Mouse (Mus musculus): ENCODE measurements around the gene B4galt2.

Gene B4galt2

DNA sequence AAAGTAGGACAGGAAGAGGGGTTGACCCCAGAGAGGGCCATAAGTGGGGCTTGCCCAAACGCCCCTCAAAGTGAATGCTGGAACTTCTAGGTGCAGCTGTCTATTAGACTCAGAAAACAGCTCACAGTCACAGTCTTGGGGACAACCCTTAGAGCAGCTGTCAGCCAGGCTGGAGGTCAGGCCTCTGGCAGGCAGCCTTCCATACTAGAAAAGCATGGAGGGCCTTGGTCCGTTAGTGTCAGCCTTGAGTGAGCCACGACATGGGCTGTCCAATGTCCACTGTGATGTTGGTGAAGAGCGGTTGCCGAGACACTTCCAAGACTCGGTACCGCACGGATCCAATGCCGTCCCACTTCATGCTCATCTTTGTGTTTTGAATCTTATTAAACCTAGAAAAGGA, 9.7 kb downstream of the B4galt2 start:
- in situ Hi-C loops (cut with MboI, MseI), result no loop called here

- in situ Hi-C loops (cut with MboI, MseI), result no loop called here
These were observed 10.8 kb downstream of the B4galt2 start, which contains the start of gene Ccdc24 for GRCm38 (mm10) chr4:117872471-117872886. Gene Ccdc24, minus strand, starts transcription at chr4:117872557.

- in situ Hi-C loops (cut with MboI, MseI), result no loop called here
These were observed 11.5 kb downstream of the B4galt2 start for GRCm38 (mm10) chr4:117871787-117872186.

- in situ Hi-C loops (cut with MboI, MseI), result no loop called here
These were observed 12.8 kb downstream of the B4galt2 start for GRCm38 (mm10) chr4:117870437-117870836.

DNA sequence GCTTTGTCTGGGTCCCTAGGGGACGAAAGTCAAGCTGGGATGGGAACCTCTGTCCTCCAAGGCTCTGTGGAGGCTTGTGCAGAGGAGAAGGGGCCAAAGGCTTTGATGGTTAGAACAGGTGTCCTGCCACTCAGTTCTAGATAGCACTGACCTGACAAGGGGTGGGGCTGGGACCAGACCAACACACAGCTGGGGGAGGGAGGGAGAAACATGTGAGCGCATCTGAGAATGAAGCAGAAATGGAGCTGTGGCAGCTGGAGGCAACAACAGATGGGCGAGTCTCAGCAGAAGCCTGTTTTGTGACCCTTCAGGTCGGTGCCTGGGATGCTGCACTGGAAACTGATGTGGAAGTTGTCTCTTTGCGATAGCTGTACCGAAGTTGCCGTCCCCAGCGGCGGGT, 14.0 kb downstream of the B4galt2 start:
- in situ Hi-C loops (cut with MboI, MseI), result no loop called here

GRCm38 (mm10) chr4:117867823-117868222, 15.5 kb downstream of the B4galt2 start:
- in situ Hi-C loops (cut with MboI, MseI), result no loop called here

DNA sequence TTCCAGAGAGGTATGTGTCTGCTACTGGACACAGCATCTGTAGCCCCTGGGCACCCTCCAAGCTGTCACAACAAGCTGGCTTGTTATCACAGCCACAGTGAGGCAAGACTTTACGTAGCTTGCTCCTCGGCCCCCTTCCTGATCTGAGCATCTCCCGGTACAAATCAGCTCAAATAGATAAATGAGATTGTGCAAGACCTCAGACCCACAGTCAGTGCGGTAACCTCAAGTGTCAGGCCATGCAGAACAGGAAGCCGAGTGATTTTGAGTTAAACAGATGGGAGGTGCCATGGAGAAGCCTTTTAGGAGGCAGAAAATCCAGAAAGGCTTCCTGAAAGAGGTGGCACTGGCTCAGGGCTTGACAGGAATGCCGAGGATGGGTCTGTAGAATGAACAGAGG, 16.3 kb downstream of the B4galt2 start:
- in situ Hi-C loops (cut with MboI, MseI), result no loop called here

DNA sequence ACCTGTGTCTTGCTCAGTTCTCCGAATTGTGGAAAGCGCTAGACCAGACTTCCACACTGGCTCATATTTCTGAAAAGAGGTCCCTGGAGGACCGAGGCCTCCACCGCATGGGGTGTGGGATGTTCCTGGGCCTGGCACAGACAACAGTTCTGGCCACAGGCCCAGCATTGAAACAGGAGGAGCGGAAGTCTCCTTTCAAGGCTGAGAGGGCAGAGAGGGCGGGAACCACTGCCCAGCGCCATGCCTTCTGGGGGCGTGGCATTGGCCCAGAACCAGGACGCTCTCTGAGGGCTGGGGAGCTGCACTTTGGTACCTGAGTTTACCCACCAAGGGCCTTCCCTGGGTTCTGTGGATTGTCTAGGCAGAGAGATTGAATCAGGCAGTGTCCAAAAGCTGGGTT, 17.2 kb downstream of the B4galt2 start:
- in situ Hi-C loops (cut with MboI, MseI), result no loop called here

- in situ Hi-C loops (cut with MboI, MseI), result loop anchor here (5.0 kb wide), 1 partner anchor 151 kb away; no protein-coding TSS in a partner anchor
These were observed 20.5 kb downstream of the B4galt2 start for GRCm38 (mm10) chr4:117862823-117863222.

DNA sequence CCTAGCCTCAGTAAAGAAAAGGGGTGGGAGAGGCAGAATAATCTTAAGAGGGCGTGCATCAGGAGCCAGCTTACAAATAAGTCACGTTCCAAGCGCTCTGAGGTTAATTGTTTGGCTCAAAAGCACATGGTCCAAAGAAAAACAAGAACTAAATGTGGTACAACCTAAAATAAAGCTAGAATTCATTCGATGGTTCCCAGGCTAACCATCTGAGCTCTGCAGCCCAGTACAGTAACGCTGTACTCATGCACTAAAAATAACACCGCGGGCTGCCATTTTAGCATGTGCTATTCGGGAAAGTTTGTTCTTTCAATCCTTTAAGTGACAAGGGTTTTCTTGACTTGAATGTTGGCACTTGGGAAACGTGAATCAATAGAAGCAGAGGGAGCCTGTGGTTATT, 22.7 kb downstream of the B4galt2 start:
- in situ Hi-C loops (cut with MboI, MseI), result loop anchor here (5.0 kb wide), 1 partner anchor 148 kb away; no protein-coding TSS in a partner anchor

DNA sequence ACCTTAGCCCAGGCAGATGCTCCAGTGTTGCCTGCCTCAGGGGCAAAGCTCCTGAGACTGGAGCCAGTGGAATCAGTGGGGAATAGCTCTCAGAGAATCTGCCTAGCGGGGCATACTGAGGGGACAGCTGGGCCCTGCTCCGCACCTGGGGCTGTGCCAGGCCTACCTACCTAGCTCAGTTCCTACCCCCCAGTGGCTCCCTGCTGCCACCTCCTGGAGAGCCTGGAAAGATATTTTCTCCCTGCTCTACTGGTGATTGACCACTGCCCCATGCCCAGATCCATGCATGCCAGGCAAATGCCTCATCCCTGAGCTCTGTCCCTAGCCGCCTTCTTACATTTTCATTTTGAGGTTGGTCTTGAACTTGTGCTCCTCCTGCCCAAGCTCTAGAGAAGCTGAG, 24.5 kb downstream of the B4galt2 start:
- in situ Hi-C loops (cut with MboI, MseI), result no loop called here

GRCm38 (mm10) chr4:117855146-117855545, 28.1 kb downstream of the B4galt2 start:
- in situ Hi-C loops (cut with MboI, MseI), result no loop called here

DNA sequence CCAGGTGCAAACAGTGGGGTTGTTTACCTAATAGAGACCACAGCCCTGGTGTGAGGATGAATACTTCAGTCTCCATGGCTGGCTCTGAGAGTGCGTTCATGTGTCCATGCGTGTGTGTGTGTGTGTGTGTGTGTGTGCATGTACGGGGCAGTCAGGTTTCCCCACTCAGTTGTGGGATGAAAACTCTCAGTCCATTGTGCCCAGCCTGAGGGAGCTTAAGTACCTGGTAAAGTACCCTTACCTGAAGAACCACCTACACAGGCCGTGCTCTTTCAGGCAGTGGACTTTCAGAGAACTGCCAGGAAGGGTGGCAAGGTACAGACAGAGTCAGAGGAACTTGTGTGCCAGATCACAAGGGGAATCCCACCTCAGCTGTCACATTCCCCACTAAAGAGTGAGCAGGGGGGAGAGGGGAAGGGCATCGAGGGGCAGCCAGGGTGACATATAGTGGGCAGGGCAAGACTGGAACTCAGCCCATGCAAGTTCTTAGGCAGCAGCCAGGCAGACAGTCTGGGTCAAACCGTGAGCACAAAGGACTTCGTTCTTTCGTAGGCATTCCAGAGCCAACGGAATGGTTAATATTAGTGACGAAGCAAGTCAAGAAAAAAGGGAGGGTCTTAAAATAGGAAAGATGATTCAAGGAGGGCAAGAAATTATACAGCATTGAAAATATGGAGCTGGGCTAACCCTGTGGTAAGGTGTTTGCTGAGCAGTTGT, 31.0 kb downstream of the B4galt2 start:
- in situ Hi-C loops (cut with MboI, MseI), result no loop called here

- in situ Hi-C loops (cut with MboI, MseI), result no loop called here
These were observed 32.4 kb downstream of the B4galt2 start for GRCm38 (mm10) chr4:117850871-117851270.

GRCm38 (mm10) chr4:117850176-117850575, 33.1 kb downstream of the B4galt2 start:
- in situ Hi-C loops (cut with MboI, MseI), result no loop called here

DNA sequence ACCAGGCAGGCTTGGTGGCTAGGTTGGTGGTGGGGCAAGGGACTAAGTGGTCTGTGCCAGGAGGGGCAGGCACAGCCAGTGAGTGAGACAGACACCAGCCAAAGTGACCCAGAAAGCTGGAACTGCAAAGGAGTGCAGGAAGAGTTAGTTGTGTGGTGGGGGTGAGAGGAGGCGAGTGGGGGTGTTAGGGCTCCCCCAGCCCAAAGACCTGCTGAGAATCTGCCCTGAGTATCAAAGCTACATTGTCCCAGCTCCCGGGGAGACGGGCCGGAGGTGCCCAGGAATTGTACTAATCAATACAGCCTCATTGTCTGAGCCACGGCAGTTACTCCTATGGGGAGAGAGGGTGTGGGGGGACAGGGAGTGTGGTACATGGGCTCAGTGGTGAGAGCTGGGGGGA, 33.8 kb downstream of the B4galt2 start:
- in situ Hi-C loops (cut with MboI, MseI), result no loop called here

DNA sequence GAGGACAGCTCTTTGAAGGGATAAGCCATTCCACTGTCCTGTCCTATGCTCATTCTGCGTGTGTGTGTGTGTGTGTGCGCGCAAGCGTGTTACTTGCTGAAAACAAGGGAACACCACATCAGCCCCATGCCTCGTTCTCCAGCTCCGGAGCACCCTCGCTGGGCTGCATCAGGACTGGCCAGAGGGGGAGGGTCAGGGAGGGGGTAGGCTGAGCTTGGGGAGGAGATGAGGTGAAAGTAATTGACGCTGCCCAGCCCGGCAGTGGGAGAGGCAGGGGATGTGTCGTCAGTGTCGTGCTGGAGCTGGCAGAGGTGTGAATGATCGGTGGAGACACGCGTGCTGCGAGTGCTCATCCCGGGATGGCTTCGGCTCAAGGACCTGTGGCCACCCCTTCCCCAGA, 34.2 kb downstream of the B4galt2 start:
- in situ Hi-C loops (cut with MboI, MseI), result no loop called here

DNA sequence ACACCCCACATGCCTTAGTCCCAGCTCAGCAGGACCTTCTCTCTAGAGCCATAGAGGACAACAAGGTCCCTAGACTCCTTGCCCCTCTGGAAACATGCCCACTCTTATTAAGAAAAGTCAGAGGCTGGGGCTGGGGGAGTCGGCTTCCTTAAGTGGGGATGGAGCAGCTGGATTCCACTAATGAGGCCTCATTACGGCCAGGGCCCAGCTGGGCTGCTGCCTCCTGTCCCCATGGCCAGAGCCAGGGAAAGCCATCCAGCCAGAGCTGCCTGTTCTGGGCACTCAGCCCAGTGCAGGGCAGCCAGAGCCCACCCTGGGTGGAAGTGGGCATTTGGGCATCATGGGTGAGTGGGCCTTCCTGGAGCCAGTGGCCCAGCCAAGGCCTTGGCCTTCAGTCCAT, 36.3 kb downstream of the B4galt2 start:
- in situ Hi-C loops (cut with MboI, MseI), result no loop called here

DNA sequence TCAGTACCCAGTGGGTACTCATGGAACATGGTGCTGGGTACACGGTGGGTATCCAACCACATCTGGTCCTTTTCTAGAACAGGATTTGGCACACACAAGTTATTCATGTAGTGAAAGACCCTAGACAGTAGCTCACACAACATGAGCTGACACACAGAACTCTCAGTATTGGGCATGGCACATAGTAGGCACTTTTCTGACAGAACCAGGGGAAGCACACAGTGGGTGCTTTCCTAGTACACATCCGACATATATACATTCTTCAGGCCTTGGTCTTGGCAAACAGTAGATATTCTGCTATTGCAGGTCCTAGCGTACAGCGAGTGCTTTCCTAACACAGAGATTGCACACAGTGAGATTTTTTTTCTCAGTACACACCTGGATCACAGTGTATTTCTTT, 37.0 kb downstream of the B4galt2 start:
- in situ Hi-C loops (cut with MboI, MseI), result no loop called here

- in situ Hi-C loops (cut with MboI, MseI), result no loop called here
These were observed 38.0 kb downstream of the B4galt2 start for GRCm38 (mm10) chr4:117845316-117845715.

DNA sequence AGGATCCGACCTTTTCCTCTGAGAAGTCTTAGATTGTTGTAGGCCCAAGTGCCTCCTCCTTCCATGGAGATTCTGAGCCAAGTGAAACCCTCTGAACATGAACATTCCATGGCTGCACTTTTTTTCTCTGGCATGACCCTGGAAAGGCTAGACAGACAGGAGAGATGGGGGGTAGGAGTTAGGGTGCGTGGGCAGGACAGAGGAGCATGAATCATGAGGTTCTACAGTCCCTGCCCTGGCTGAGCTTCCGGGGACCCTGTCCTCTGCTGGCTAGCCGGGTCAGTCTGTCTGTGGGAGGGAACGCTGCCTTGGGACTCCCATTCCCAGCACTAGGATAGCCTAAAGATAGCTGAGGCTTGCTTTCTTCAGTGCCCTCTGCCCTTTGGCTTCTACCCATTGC, 38.8 kb downstream of the B4galt2 start:
- in situ Hi-C loops (cut with MboI, MseI), result no loop called here

DNA sequence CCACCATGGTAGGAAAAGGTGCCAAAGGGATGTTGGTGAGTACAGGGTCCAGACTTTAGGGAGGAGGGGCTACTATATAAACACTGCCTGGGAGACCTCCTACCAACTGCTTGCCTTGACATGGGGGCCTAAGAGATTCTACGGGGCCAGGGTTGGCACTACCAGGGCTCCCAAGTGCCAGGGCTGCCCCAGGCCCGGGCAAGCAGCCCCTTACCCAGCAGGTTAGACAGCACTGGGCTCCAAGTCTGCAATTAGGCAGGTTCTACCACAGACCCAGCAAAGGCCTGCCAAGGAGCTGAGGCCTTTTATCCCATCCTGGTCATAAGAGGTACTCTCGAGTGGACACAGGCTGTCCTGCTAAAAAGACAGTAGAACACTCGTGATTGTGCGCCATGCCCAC, 40.2 kb downstream of the B4galt2 start:
- in situ Hi-C loops (cut with MboI, MseI), result no loop called here

DNA sequence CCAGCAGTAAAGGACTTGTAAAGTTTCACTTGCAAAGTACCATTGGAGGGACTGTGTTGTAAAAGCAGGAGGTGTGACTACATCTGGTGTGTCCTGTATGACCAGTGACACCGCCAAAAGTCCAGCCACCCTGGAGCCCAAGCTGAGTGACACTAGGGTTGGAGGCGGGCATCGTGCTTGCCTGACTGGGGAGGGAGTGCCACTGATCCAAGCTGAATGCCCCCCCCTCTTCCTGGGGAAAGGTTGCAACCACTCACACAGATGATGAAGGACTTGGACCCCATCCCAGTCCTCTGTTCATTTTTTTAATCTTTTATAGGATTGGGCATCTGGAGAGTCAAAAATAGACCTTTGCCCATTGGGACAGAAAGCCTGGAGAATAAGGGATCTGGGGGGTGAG, 41.7 kb downstream of the B4galt2 start:
- in situ Hi-C loops (cut with MboI, MseI), result no loop called here

DNA sequence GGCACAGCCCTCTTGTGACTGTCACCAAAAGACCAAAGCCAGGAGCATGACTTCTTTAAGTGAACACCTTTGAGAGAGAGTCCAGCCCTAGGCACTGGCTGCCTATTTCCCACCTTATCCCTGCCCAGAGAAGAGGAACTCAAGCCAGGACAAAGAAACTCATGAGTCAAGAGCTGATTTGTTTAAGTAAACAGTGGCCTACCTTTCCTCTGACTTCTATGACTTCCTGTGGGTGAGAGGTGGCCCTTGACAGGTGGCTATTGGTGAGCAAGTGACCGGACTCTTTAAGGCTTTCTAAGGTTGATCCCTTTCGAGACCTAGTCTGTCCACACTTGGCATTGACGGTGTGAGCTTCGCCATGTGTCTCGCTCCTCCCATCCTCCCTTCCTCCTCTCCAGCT, 42.5 kb downstream of the B4galt2 start:
- in situ Hi-C loops (cut with MboI, MseI), result no loop called here

Measured in T-helper 2 cell (primary cell).